Mouse (Mus musculus): ENCODE measurements around the gene Nck2. TPM values are rescaled to one million over a fixed set of nuclear protein-coding genes. Genes with fewer than 3 reads are reported as not detected.

The Nck2 gene
- polyA plus RNA-seq, 1 experiment from 2014 or later: 53.2 TPM

DNA sequence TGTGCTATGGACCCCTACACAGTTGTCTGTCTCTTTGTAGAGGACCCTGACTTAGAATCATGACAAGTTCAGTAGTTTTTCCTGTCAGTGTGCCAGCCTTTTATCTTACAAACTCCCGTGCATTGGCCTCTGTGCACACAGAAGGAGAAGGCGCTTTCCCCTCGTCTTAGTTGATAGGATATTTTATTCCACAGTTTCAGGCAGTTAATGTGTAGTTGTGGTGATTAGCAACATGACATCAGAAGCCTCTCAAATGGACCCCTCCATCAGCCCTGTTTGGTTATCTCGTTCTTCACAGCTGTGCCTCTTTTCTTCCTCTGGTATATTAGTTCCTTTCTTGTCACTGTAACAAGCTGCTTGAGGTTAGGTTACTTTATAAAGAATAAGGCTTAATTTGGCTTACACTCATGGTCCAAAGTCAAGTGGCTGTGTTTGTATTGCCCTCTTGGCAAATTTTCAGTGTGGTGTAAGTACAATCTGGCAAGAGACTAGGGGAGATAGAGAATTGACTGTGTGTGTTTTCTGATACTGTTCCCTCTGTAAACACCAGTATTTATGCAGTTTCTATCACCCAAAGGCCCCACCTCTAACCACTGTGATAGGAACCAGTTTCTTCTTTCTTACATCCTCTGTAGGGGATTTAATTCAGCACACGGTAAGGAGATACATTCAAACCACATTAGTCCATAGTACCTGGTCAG is 89.8 kb downstream of the Nck2 start:
- ATAC-seq (ENCODE audit: insufficient number of reproducible peaks, low FRiP score, low TSS enrichment, low read depth) (no peak), DNase-seq (ENCODE audit: low spot score) (no peak)
- peaks cover 2% of the 10 kb centered on the region; the same call in 1 of the 2 replicates for H3K36me3 ChIP-seq (ENCODE audit: control insufficient read depth, insufficient read depth, low read length)
- no peaks in the 10 kb centered on the region for H3K9me3 ChIP-seq (ENCODE audit: control insufficient read depth, low read length)
- no peak overlapping the region for H3K9ac ChIP-seq (ENCODE audit: low read length)
- no peaks in the 10 kb centered on the region for H3K27me3 ChIP-seq (ENCODE audit: control insufficient read depth, insufficient read depth, low read length)
- H3K4me1 ChIP-seq (ENCODE audit: control insufficient read depth, insufficient read depth, low read length): no peaks in the 10 kb centered on the region
- H3K4me2 ChIP-seq (ENCODE audit: low read depth, severe bottlenecking): no peak overlapping the region
- H3K27ac ChIP-seq (replicated peaks; ENCODE audit: low read depth, low read length): no peak overlapping the region
- WGBS: 93% methylated on average over 5 of the region's 5 CpGs
- no peak overlapping the region for H3K4me3 ChIP-seq (ENCODE audit: low read depth, low read length)

DNA sequence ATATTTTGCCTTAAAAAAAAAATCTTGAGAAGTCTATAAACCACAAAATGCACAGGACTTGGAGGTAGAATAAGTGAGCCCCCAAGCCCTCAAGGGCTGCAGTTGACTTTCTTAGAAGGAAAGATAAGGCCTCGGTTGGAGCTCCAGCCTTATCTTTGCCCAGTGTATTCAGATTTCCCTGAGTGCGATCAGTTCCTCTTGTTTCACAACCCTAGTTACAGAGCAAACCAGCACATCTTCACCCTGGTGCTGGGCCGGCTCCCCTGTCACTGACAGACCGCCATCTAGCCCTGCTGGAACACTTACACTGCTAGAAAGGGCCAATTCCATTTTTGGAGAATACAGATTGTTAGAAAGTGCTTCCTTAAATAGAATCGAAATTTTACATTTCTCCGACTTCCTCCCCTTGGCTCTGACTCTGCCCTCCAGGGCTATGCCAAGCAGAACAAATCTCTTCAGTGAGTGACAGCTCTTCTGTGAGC is 91.2 kb downstream of the Nck2 start:
- Histone ChIP-seq H3K9ac (ENCODE audit: low read length) (no peak overlapping the region), H3K4me2 (ENCODE audit: low read depth, severe bottlenecking) (no peak overlapping the region), H3K4me1 (ENCODE audit: control insufficient read depth, insufficient read depth, low read length) (no peaks in the 10 kb centered on the region), H3K36me3 (ENCODE audit: control insufficient read depth, insufficient read depth, low read length) (peaks cover 2% of the 10 kb centered on the region; the same call in 1 of the 2 replicates), H3K4me3 (ENCODE audit: low read depth, low read length) (no peak overlapping the region), H3K9me3 (ENCODE audit: control insufficient read depth, low read length) (no peaks in the 10 kb centered on the region), H3K27me3 (ENCODE audit: control insufficient read depth, insufficient read depth, low read length) (no peaks in the 10 kb centered on the region), H3K27ac (replicated peaks; ENCODE audit: low read depth, low read length) (no peak overlapping the region)
- WGBS: 92% methylated on average over 6 of the region's 6 CpGs
- ATAC-seq (ENCODE audit: insufficient number of reproducible peaks, low FRiP score, low TSS enrichment, low read depth) (no peak), DNase-seq (ENCODE audit: low spot score) (no peak)

DNA sequence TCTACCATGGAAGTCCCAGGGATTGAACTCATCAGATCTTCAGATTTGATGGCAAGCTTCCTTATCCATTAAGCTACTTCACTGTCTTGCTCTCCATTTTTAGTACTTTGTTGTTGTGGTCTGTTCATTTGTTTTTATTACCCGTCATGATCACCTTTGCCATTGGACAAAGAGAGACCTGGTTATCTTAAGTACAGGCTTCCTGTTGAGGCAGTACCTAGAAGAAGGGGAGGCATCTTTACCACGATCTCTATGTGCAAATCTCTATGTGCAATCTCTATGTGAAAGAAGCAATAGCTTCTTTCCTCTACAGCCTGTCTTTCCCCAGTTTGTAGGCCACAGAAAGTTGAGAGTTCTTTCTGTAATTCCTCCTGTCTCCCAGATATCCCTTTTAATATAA is 91.9 kb downstream of the Nck2 start:
- no peak overlapping the region for H3K27ac ChIP-seq (replicated peaks; ENCODE audit: low read depth, low read length)
- H3K4me1 ChIP-seq (ENCODE audit: control insufficient read depth, insufficient read depth, low read length): no peaks in the 10 kb centered on the region
- H3K9me3 ChIP-seq (ENCODE audit: control insufficient read depth, low read length): no peaks in the 10 kb centered on the region
- no peak overlapping the region for H3K4me2 ChIP-seq (ENCODE audit: low read depth, severe bottlenecking)
- ATAC-seq (ENCODE audit: insufficient number of reproducible peaks, low FRiP score, low TSS enrichment, low read depth) (no peak), DNase-seq (ENCODE audit: low spot score) (no peak)
- 87% methylated on average over 2 of the region's 2 CpGs for WGBS
- H3K36me3 ChIP-seq (ENCODE audit: control insufficient read depth, insufficient read depth, low read length): peaks cover 2% of the 10 kb centered on the region; the same call in 1 of the 2 replicates
- no peak overlapping the region for H3K9ac ChIP-seq (ENCODE audit: low read length)
- no peaks in the 10 kb centered on the region for H3K27me3 ChIP-seq (ENCODE audit: control insufficient read depth, insufficient read depth, low read length)
- H3K4me3 ChIP-seq (ENCODE audit: low read depth, low read length): no peak overlapping the region

DNA sequence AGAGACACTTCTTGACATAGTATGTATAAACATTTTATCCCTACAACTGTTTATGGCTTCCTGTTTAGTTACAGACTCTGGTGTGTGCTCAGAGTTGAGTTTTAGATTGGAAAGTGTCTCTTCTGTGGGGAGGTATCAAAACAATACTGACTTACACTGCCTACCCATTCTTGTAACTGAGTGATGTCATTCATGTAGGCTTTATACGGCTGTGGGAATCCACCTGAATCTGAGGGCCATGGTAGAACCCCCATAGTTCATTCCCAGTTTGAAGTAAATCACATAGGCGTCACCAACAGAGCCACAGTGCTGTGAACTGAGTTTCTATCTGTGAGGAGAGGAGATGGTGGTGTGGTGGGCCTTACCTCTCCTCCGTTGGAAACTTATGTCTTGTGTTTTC is 92.6 kb downstream of the Nck2 start:
- Histone ChIP-seq H3K27ac (replicated peaks; ENCODE audit: low read depth, low read length) (no peak overlapping the region), H3K4me2 (ENCODE audit: low read depth, severe bottlenecking) (no peak overlapping the region), H3K4me1 (ENCODE audit: control insufficient read depth, insufficient read depth, low read length) (no peaks in the 10 kb centered on the region), H3K9me3 (ENCODE audit: control insufficient read depth, low read length) (no peaks in the 10 kb centered on the region), H3K27me3 (ENCODE audit: control insufficient read depth, insufficient read depth, low read length) (no peaks in the 10 kb centered on the region), H3K36me3 (ENCODE audit: control insufficient read depth, insufficient read depth, low read length) (peaks cover 2% of the 10 kb centered on the region; the same call in 1 of the 2 replicates), H3K4me3 (ENCODE audit: low read depth, low read length) (no peak overlapping the region), H3K9ac (ENCODE audit: low read length) (no peak overlapping the region)
- no peak for ATAC-seq (ENCODE audit: insufficient number of reproducible peaks, low FRiP score, low TSS enrichment, low read depth)
- WGBS: 95% methylated on average over 3 of the region's 3 CpGs
- no peak for DNase-seq (ENCODE audit: low spot score)

DNA sequence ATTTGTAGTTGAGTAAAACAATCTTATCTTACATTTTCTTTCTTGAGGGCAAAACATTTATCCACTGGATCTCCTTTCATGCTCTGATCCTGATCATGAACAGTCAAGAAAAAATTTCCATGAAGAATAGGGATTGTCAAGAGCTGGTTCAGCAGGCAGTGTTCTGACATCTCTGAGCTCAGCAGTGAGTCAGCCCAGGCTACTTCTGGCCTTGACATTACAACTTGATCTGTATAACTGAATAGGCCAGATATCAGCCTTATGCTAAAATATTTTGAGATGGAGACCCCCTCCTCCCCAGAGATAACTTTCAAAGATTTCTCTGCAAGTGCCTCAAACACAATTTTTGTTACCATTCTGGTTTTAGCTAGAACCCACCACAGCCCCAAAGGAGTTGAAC is 93.1 kb downstream of the Nck2 start:
- no peaks in the 10 kb centered on the region; the same call in 1 of the 2 replicates for H3K4me1 ChIP-seq (ENCODE audit: control insufficient read depth, insufficient read depth, low read length)
- H3K9me3 ChIP-seq (ENCODE audit: control insufficient read depth, low read length): no peaks in the 10 kb centered on the region
- peaks cover 2% of the 10 kb centered on the region; the same call in 1 of the 2 replicates for H3K36me3 ChIP-seq (ENCODE audit: control insufficient read depth, insufficient read depth, low read length)
- DNase-seq (ENCODE audit: low spot score) (no peak), ATAC-seq (ENCODE audit: insufficient number of reproducible peaks, low FRiP score, low TSS enrichment, low read depth) (no peak)
- no peak overlapping the region for H3K4me2 ChIP-seq (ENCODE audit: low read depth, severe bottlenecking)
- H3K4me3 ChIP-seq (ENCODE audit: low read depth, low read length): no peak overlapping the region
- H3K27me3 ChIP-seq (ENCODE audit: control insufficient read depth, insufficient read depth, low read length): no peaks in the 10 kb centered on the region
- H3K9ac ChIP-seq (ENCODE audit: low read length): no peak overlapping the region
- no peak overlapping the region for H3K27ac ChIP-seq (replicated peaks; ENCODE audit: low read depth, low read length)

DNA sequence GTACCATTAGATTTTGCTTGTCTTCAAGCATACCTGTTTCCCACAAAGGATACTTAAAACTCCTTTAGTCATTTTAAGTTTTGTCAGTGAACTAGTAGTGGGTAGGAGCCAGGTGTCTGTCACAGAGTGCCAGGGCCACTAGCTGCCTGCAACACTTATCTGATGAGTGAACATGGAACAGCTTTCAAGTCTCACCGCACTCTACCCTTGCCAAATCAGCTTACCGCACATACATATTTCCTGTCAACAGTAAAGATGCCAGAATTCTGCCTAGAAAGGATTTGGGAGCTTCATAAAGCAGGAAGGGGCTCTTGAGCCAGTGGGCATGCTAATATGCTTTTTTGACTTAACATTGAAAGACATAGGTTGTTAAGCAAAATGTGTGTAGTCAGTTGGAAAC is 94.3 kb downstream of the Nck2 start:
- H3K4me2 ChIP-seq (ENCODE audit: low read depth, severe bottlenecking): no peak overlapping the region
- H3K36me3 ChIP-seq (ENCODE audit: control insufficient read depth, insufficient read depth, low read length): peaks cover 2% of the 10 kb centered on the region; the same call in 1 of the 2 replicates
- H3K4me1 ChIP-seq (ENCODE audit: control insufficient read depth, insufficient read depth, low read length): no peaks in the 10 kb centered on the region; the same call in 1 of the 2 replicates
- H3K9me3 ChIP-seq (ENCODE audit: control insufficient read depth, low read length): no peaks in the 10 kb centered on the region
- WGBS: 95% methylated on average over 2 of the region's 2 CpGs
- no peak overlapping the region for H3K4me3 ChIP-seq (ENCODE audit: low read depth, low read length)
- no peaks in the 10 kb centered on the region for H3K27me3 ChIP-seq (ENCODE audit: control insufficient read depth, insufficient read depth, low read length)
- H3K9ac ChIP-seq (ENCODE audit: low read length): no peak overlapping the region
- no peak for DNase-seq (ENCODE audit: low spot score)
- no peak overlapping the region for H3K27ac ChIP-seq (replicated peaks; ENCODE audit: low read depth, low read length)
- ATAC-seq (ENCODE audit: insufficient number of reproducible peaks, low FRiP score, low TSS enrichment, low read depth): no peak

DNA sequence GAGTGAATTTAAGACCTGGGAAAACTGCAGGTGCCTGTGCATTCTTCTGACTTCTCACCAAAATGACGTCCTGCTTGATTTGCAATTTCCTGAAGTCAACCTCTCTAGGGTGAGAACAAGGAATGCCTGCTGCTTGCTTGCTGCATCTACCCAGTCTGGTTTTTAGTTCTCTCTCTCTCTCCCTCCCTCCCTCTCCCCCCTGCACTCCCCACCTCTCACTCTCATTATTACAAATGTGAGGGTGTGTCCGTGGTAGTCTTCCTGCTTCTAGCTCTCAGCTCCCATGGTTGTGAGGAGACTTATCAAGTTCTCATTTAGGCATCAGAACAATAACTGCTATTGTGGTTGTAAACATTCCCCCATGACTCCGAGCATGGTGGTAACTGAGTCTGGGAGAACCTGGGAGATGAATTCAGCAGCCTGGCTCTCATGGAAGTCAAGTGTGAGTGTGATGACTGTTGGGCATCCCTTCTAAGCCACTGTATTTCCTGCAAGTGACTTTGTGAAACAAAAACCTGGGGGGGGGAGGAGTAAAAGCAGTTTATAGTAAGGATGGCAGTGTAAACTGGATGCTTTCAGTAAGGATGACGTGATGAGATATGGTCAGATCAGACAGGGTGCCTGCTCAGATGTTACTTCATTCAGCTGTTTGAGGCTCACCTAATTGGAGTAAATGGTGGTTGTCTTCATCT is 95.5 kb downstream of the Nck2 start:
- no peak for ATAC-seq (ENCODE audit: insufficient number of reproducible peaks, low FRiP score, low TSS enrichment, low read depth)
- no peaks in the 10 kb centered on the region for H3K27me3 ChIP-seq (ENCODE audit: control insufficient read depth, insufficient read depth, low read length)
- WGBS: 70% methylated on average over 4 of the region's 4 CpGs

DNA sequence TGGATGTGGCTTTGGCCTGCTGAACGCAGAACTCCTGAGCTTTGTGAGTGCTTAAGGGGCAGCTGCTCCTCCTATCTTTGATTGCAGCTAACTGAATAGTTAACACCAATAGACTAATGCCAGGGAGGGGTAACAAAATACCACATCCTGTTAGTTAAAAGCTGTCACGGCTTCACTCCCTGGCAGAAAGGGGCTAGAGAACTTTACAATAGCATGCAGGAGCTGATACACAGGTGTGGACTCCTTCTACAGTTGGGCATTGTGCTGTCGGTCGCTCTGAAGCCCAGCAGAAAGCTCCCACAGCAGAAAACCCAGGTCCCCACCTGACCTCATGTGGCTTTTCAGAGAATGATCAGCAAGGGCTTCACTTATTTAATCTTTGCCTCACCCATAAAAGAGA is 98.0 kb downstream of the Nck2 start:
- DNase-seq (ENCODE audit: low spot score): no peak
- no peak for ATAC-seq (ENCODE audit: insufficient number of reproducible peaks, low FRiP score, low TSS enrichment, low read depth)
- Histone ChIP-seq H3K9ac (ENCODE audit: low read length) (no peak overlapping the region), H3K4me2 (ENCODE audit: low read depth, severe bottlenecking) (no peak overlapping the region), H3K36me3 (ENCODE audit: control insufficient read depth, insufficient read depth, low read length) (no peaks in the 10 kb centered on the region), H3K4me1 (ENCODE audit: control insufficient read depth, insufficient read depth, low read length) (no peaks in the 10 kb centered on the region; the same call in 1 of the 2 replicates), H3K27ac (replicated peaks; ENCODE audit: low read depth, low read length) (no peak overlapping the region), H3K4me3 (ENCODE audit: low read depth, low read length) (no peak overlapping the region), H3K27me3 (ENCODE audit: control insufficient read depth, insufficient read depth, low read length) (no peaks in the 10 kb centered on the region), H3K9me3 (ENCODE audit: control insufficient read depth, low read length) (no peaks in the 10 kb centered on the region)
- WGBS: 55% methylated on average over 4 of the region's 4 CpGs

More for the DNA sequence above, 95.5 kb downstream of the Nck2 start:
- Histone ChIP-seq H3K4me3 (ENCODE audit: low read depth, low read length) (no peak overlapping the region), H3K9me3 (ENCODE audit: control insufficient read depth, low read length) (no peaks in the 10 kb centered on the region), H3K9ac (ENCODE audit: low read length) (no peak overlapping the region), H3K4me2 (ENCODE audit: low read depth, severe bottlenecking) (no peak overlapping the region), H3K27ac (replicated peaks; ENCODE audit: low read depth, low read length) (no peak overlapping the region), H3K4me1 (ENCODE audit: control insufficient read depth, insufficient read depth, low read length) (no peaks in the 10 kb centered on the region; the same call in 1 of the 2 replicates), H3K36me3 (ENCODE audit: control insufficient read depth, insufficient read depth, low read length) (no peaks in the 10 kb centered on the region; the same call in 1 of the 2 replicates)
- no peak for DNase-seq (ENCODE audit: low spot score)
